Mouse (Mus musculus): Measurements from ENCODE around the gene Ttc39b.

DNA sequence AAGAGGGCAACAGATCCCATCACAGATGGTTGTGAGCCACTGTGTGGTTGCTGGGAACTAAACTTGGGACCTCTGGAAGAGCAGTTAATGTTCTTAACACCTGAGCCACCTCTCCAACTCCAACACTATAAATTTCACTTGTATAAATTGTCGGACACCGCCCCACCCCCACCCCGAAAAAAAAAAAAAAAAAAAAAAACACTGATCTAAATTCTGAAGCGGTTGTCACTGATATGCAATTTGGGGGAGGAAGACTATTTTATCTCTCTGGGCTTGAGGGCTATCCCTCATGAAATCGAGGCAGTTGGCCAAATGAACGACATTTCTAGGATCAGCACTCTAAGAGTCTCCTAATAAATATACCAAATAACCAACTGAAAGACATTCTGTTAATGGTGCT is 70.4 kb downstream of the Ttc39b start:
- TF ChIP-seq EP300 (optimal IDR thresholded peaks at IDR 0.05) (no peak), CTCF (IDR thresholded peaks at IDR 0.05; ENCODE audit: low read depth) (peak; percentile 21; the same call in 1 of the 2 replicates)

Data from stomach, postnatal 0 days (tissue).